Mouse (Mus musculus) adrenal gland, adult (tissue): ENCODE measurements around the gene Rars.

Source experiments
- DNase-seq, 2 experiments: peaks; one replicate each; pipeline ENCODE4 v3.0.0; 2022 to 2023; ENCODE audit warnings: low spot score in 1 of 2; ENCODE audit not compliant: inconsistent age in 2 of 2

Gene Rars

GRCm38 (mm10) chr11:35770741-35771504 lies 63.4 kb downstream of the Rars start:
- DNase-seq: peak in 1 of 2 experiments; percentile 45

- DNase-seq: peak in 1 of 2 experiments; percentile 96
Observed at GRCm38 (mm10) chr11:35769746-35770437, 64.4 kb downstream of the Rars start.

GRCm38 (mm10) chr11:35769188-35769745 lies 65.0 kb downstream of the Rars start, which contains the start of gene Pank3:
Gene Pank3 (plus strand): TSS chr11:35769484.
- peak; percentile 98 to 99 for DNase-seq

- DNase-seq: no peak
Observed at GRCm38 (mm10) chr11:35766845-35767244, 67.5 kb downstream of the Rars start.

GRCm38 (mm10) chr11:35760627-35761003 lies 73.7 kb downstream of the Rars start:
- DNase-seq: no peak

GRCm38 (mm10) chr11:35760001-35760626 lies 74.2 kb downstream of the Rars start:
- no peak for DNase-seq
